Mouse (Mus musculus) frontal cortex, adult 2 months (tissue): ENCODE data around the gene Abcd2. TPM values are rescaled to one million over a fixed set of nuclear protein-coding genes. Genes with fewer than 3 reads are reported as not detected.

ENCODE experiments used
- DNase-seq, 2 experiments: peaks; one replicate each; pipeline ENCODE4 v3.0.0; 2022; ENCODE audit warnings: low spot score in 1 of 2; ENCODE audit errors: extremely low spot score in 1 of 2
- polyA plus RNA-seq: library from polyadenylated mRNA; depleted of rRNA; stranded (reverse); fragments of >200 nt; gene quantifications from 2 replicates; pipeline ENCODE4 v1.2.3, GENCODE M21; 2012; rRNA removed

Abcd2 gene
- polyA plus RNA-seq, 1 experiment = 12.7 TPM

DNA sequence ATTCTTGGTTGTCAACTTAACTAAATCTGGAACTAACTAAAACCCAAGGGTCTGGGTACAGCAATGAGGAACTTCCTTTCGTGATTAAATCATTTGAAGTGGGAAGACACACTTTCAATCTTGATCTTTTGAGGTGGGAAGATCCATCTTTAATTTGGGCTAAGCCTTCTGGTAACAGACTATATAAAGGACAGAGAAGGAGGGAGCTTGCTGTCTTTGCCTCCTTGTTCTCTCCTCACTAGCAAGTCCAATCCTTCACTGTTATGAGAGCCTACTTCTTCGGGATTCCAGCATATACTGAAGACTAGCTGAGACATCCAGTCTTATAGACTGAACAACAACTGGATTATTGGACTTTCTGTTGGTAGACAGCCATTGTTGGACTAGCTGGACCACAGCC is 28.1 kb downstream of the Abcd2 start:
- DNase-seq = no peak

DNA sequence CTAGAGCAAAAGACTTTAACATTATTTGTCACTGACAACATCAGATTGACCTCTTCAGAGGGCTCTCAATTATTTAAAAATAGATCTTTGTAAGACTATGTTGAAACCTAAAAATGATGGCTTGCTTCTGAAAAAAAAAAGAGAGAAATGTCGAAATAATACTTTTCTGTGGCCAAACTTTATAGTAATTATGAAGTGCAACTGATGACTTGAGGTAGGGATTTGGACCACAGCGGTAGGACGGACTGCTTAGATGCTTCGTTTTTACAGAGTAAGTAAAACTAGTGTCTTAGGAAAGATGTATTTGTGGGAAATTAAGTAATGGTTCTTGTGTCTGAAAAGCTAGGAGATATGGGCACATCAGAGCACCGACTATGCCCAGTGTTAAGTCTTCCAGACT is 30.4 kb downstream of the Abcd2 start:
- no peak for DNase-seq

DNA sequence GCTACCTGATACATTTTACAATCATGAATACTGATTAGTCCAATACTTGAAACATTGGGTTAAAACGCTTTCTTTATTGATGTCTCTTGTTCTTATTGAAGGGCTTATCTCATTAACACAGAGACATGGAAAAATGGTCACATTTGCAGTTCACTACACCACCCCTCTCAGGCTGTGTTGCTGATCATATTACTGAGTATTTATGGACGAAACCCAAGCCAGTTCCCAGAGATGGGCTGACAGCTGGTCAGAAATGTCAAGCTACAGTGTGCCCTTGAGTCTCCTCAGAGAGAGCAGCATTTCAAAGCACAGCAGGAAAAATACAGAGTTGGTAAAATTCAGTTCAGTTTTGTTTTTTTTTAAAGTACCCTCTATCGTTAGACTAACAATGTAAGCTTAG is 38.3 kb downstream of the Abcd2 start:
- no peak for DNase-seq

DNA sequence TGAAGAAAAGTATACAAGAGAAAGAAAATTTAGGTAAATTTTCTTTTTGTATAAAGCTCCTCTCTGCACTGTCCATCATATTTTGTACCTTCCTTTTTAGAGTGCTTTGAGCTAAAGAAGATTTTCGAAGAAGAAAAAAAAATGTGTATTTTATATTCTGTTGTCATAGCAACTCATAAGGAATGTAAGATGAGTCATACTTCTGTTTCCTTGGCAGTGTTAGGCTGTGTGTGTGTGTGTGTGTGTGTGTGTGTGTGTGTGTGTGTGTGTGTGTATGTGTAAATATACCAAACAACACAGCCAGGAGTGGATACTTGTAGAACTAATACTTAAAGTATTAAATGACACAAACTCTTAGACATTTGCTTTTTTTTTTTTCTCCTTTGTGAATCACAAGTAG is 39.0 kb downstream of the Abcd2 start:
- DNase-seq = peak in 1 of 2 experiments; percentile 64

DNA sequence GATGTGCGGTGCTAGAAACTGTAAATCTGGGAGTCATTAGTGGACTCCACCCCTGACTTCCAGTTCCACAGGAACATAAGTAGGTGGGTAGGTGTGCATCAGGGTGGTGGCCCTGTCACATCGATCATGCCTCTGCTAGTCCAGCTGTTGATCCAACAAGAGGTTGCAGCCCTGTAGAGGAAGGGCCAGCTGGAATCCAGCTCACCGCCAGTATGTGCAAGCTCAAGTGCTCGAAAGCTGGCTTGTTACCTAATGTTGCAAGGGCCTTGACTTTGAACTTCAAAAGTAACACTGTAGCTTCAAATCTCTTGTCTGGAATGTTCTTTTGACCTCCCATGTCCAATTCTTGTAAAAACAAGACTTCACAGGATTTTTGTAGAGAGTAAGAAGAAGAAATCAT is 67.0 kb downstream of the Abcd2 start:
- DNase-seq = no peak

DNA sequence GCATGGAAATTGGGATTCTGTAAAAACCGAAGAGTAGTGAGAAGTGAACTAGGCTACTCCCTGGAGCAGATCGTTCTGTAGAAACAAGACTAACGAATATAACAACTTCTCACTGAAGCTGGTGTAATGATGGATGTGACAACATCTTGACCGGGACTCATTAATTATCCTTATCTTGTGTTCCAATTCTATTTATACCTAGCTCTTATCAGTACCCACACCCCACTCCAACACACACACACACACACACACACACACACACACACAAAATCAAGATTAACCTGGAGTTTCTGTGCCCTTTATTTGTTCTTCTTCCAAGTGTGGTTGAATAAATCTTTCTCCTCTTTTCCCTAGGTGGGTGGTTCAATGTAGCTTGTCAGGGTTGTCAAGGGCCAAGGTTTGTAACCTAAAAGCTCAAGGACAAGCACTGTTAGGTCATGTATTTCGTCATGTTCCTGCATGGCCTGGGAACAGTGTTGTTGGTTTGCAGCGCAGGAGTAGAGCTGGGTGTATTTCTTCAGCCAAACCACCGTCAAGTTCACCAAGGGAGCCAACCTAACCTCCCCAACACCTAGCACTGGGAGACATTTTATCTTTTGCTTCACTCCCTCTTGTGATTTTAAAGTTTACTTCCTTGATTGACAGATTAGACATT is 78.9 kb downstream of the Abcd2 start:
- DNase-seq = no peak

DNA sequence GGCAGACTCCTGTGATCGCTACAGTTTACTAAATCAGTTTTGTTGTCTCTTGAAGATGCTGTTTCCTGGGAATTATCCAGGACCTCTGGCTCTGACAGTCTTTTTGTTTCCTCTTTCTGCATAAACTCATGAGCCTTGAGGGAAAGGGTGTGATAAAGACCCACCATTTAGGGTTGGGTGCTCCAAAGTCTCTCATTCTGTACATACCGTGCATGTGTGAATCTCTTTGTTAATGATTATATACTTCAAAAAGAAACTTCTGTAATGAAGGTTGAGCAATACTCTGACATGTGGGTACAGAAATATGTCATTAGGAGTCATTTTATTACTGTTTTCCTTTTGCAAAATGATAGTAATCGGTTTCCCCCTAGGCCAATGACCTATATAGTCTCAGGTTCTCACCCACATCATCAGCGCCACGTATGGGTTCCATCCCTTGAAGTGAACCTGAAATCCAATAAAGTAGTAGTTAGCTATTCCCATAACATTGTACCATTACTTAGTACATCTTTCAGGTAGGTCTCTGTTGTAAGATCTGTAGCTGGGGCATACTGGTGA is 83.4 kb downstream of the Abcd2 start:
- no peak for DNase-seq

DNA sequence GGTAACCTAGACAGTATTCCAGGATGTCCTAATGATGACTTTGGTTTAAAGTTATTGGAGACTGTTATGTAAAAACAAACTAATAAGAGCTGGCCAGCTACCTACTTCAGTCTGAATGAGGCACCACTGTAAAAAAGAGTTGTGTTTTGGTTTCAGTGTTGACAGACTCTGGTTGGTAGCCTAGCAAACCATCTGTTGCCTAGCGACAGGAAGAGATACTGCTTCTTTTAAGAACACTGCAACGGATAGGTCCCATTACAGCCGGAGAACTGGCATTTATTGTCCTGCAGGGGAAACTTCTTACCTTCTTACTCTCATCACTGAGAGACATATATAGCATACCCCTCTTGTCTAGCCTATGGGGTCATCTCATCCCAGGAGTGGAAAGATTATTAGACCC is 86.7 kb downstream of the Abcd2 start:
- DNase-seq = peak in 1 of 2 experiments; percentile 17

DNA sequence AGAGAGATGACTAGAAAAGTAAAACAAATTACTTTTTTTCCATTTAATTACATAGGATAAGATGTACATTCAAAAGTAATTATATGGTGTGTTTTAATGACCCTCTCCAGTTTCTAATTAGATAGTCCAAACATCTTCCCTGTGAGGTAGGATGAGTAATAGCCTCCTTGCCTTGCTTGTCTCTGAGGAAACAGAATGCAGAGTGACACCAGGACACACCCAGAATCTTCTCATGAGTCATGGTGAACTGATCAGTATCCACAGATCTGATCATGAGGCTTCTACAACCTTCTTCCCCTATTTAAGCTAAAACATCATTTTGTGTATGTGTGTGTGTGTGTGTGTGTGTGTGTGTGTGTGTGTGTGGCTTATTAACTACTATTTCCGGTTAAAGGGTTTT is 87.3 kb downstream of the Abcd2 start:
- no peak for DNase-seq

DNA sequence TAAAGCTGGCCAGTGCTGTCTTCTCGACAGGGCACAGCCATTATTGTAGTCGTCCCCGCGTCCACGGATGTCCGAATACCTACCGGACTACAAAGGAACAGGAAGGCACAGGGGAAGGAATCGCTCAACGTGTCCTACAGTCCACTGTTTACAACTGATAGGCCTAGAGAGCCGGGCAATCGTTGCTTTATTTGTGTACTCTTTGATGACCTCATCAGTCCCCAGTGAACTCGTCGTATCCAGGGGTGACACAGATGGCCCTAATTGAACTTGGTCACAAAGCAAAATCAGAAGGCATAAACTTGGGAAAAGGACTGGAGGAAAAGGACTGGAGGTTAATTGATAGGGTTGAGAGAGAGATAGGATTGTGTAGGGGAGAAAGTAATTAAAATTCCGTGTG is 87.8 kb downstream of the Abcd2 start:
- DNase-seq = no peak

DNA sequence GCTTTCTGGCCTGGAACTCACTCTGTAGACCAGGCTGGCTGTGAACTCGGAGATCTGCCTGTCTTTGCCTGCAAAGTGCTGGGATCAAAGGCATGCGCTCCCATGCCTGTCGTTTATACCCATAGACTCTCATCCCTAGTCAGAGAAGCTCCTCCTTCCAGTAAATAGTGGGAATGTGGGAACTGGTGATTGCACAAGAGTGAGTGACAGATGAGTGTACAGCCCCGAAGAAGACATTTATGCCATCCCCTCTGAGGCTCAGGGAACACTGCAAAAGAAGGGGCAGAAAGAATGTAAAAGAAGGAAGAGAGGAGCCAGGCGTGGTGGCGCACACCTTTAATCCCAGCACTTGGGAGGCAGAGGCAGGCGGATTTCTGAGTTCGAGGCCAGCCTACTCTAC is 88.3 kb downstream of the Abcd2 start:
- no peak for DNase-seq

DNA sequence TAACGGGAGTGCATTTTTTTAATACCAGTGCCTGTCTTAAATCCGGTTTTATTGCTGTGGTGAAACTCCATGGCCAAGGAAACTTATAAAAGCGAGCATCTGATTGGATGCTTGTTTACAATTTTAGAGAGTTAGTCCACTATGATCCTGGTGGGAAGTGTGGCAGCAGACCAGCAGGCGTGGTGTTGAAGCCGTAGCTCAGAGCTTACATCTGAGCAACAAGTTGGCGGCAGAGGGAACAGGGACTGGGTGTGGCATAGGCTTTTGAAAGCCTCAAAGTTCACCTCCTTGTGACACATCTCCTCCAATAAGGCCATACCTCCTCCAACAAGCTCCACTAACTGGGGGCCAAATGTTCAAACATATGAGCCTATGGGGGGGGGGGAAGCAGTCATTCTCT is 95.0 kb downstream of the Abcd2 start:
- DNase-seq = no peak

Other genes starting within 250 kb of the Abcd2 start
- gene Kif21a, start 141.9 kb downstream of the Abcd2 start, polyA plus RNA-seq = 50.9 and 58.9 TPM in 2 replicates
- 0.04 and 0.14 TPM in 2 replicates for gene CN725425, start 7.7 kb upstream of the Abcd2 start, polyA plus RNA-seq